Mouse (Mus musculus): ENCODE data around the gene Aig1. TPM values are rescaled to one million over a fixed set of nuclear protein-coding genes. Genes with fewer than 3 reads are reported as not detected.

Gene Aig1
- polyA plus RNA-seq, 1 experiment = 12.1 TPM

GRCm38 (mm10) chr10:13663476-13663875 lies 205.3 kb downstream of the Aig1 start:
- DNase-seq (ENCODE audit: low read depth in 1 of 2, low spot score in 2 of 2) = no peak
- H3K4me1 ChIP-seq (ENCODE audit: control insufficient read depth, insufficient read depth, insufficient read length) = no peaks in the 10 kb centered on the region
- H3K4me3 ChIP-seq (ENCODE audit: extremely low read depth, insufficient read depth, insufficient read length) = no peak overlapping the region
- no peak overlapping the region for H3K27ac ChIP-seq (ENCODE audit: insufficient read depth, low read length)
- TF ChIP-seq POLR2A (IDR thresholded peaks at IDR 0.05; ENCODE audit: low read depth, low read length) = no peak
- no peak for TF ChIP-seq CTCF (IDR thresholded peaks at IDR 0.05; ENCODE audit: extremely low read depth, insufficient read depth, insufficient read length, insufficient replicate concordance)
- H3K27me3 ChIP-seq (ENCODE audit: control insufficient read depth, insufficient read depth, low read length) = no peaks in the 10 kb centered on the region
- no peaks in the 10 kb centered on the region for H3K36me3 ChIP-seq (ENCODE audit: control insufficient read depth, insufficient read depth, low read length)

GRCm38 (mm10) chr10:13659778-13660177 lies 209.0 kb downstream of the Aig1 start:
- TF ChIP-seq POLR2A (IDR thresholded peaks at IDR 0.05; ENCODE audit: low read depth, low read length) (no peak), CTCF (IDR thresholded peaks at IDR 0.05; ENCODE audit: extremely low read depth, insufficient read depth, insufficient read length, insufficient replicate concordance) (no peak)

GRCm38 (mm10) chr10:13653739-13654462 lies 214.9 kb downstream of the Aig1 start:
- TF ChIP-seq CTCF (IDR thresholded peaks at IDR 0.05; ENCODE audit: extremely low read depth, insufficient read depth, insufficient read length, insufficient replicate concordance) (no peak), POLR2A (IDR thresholded peaks at IDR 0.05; ENCODE audit: low read depth, low read length) (no peak)
- H3K27me3 ChIP-seq (ENCODE audit: control insufficient read depth, insufficient read depth, low read length) = no peaks in the 10 kb centered on the region
- DNase-seq (ENCODE audit: low read depth in 1 of 2, low spot score in 2 of 2) = no peak
- no peak overlapping the region for H3K27ac ChIP-seq (ENCODE audit: insufficient read depth, low read length)
- no peaks in the 10 kb centered on the region for H3K4me1 ChIP-seq (ENCODE audit: control insufficient read depth, insufficient read depth, insufficient read length)
- no peaks in the 10 kb centered on the region for H3K36me3 ChIP-seq (ENCODE audit: control insufficient read depth, insufficient read depth, low read length)
- whole genome bisulfite sequencing = 62% methylated on average over 10 of the region's 10 CpGs
- no peak overlapping the region for H3K4me3 ChIP-seq (ENCODE audit: extremely low read depth, insufficient read depth, insufficient read length)

More at GRCm38 (mm10) chr10:13659778-13660177, 209.0 kb downstream of the Aig1 start:
- Histone ChIP-seq H3K27me3 (ENCODE audit: control insufficient read depth, insufficient read depth, low read length) (no peaks in the 10 kb centered on the region), H3K4me1 (ENCODE audit: control insufficient read depth, insufficient read depth, insufficient read length) (no peaks in the 10 kb centered on the region), H3K4me3 (ENCODE audit: extremely low read depth, insufficient read depth, insufficient read length) (no peak overlapping the region), H3K27ac (ENCODE audit: insufficient read depth, low read length) (no peak overlapping the region), H3K36me3 (ENCODE audit: control insufficient read depth, insufficient read depth, low read length) (no peaks in the 10 kb centered on the region)
- DNase-seq (ENCODE audit: low read depth in 1 of 2, low spot score in 2 of 2) = no peak
- WGBS = 91% methylated on average over 2 of the region's 2 CpGs

- Histone ChIP-seq H3K36me3 (ENCODE audit: control insufficient read depth, insufficient read depth, low read length) (no peaks in the 10 kb centered on the region), H3K4me1 (ENCODE audit: control insufficient read depth, insufficient read depth, insufficient read length) (no peaks in the 10 kb centered on the region), H3K27me3 (ENCODE audit: control insufficient read depth, insufficient read depth, low read length) (no peaks in the 10 kb centered on the region), H3K27ac (ENCODE audit: insufficient read depth, low read length) (no peak overlapping the region), H3K4me3 (ENCODE audit: extremely low read depth, insufficient read depth, insufficient read length) (no peak overlapping the region)
- no peak for TF ChIP-seq POLR2A (IDR thresholded peaks at IDR 0.05; ENCODE audit: low read depth, low read length)
- no peak for TF ChIP-seq CTCF (IDR thresholded peaks at IDR 0.05; ENCODE audit: extremely low read depth, insufficient read depth, insufficient read length, insufficient replicate concordance)
- WGBS = 94% methylated on average over 7 of the region's 7 CpGs
- DNase-seq (ENCODE audit: low read depth in 1 of 2, low spot score in 2 of 2) = no peak
These were observed 215.5 kb downstream of the Aig1 start for GRCm38 (mm10) chr10:13653326-13653725.

- H3K27me3 ChIP-seq (ENCODE audit: control insufficient read depth, insufficient read depth, low read length) = no peaks in the 10 kb centered on the region
- DNase-seq (ENCODE audit: low read depth in 1 of 2, low spot score in 2 of 2) = no peak
- H3K4me3 ChIP-seq (ENCODE audit: extremely low read depth, insufficient read depth, insufficient read length) = no peak overlapping the region
- no peaks in the 10 kb centered on the region; the same call in 1 of the 2 replicates for H3K36me3 ChIP-seq (ENCODE audit: control insufficient read depth, insufficient read depth, low read length)
- TF ChIP-seq POLR2A (IDR thresholded peaks at IDR 0.05; ENCODE audit: low read depth, low read length) (no peak), CTCF (IDR thresholded peaks at IDR 0.05; ENCODE audit: extremely low read depth, insufficient read depth, insufficient read length, insufficient replicate concordance) (no peak)
- 92% methylated on average over 4 of the region's 4 CpGs for WGBS
- no peak overlapping the region for H3K27ac ChIP-seq (ENCODE audit: insufficient read depth, low read length)
- no peaks in the 10 kb centered on the region for H3K4me1 ChIP-seq (ENCODE audit: control insufficient read depth, insufficient read depth, insufficient read length)
These were observed 216.7 kb downstream of the Aig1 start for GRCm38 (mm10) chr10:13652061-13652460.

DNA sequence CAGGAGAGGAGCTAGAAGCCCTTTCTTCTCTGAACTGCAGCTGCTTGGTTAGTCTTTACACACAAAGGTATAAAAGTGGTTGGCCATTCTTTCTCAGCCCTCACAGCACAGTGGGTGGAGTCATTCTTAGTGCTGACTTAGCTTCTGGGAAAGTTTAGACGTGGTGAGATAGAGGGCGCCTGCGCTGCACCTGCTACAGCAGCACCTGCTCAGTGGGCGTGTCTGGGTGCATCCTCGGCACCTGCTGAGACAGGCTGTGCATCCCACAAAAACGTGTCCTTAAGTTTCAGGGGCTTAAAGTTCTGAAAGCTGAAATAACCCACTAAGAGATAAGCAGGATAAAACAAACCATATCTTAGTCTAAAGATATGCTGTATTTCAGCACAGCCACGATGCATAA lies 227.0 kb downstream of the Aig1 start:
- Histone ChIP-seq H3K27me3 (ENCODE audit: control insufficient read depth, insufficient read depth, low read length) (no peaks in the 10 kb centered on the region), H3K27ac (ENCODE audit: insufficient read depth, low read length) (no peak overlapping the region), H3K4me1 (ENCODE audit: control insufficient read depth, insufficient read depth, insufficient read length) (no peaks in the 10 kb centered on the region), H3K4me3 (ENCODE audit: extremely low read depth, insufficient read depth, insufficient read length) (no peak overlapping the region), H3K36me3 (ENCODE audit: control insufficient read depth, insufficient read depth, low read length) (no peaks in the 10 kb centered on the region)
- TF ChIP-seq CTCF (IDR thresholded peaks at IDR 0.05; ENCODE audit: extremely low read depth, insufficient read depth, insufficient read length, insufficient replicate concordance) (peak; percentile 16; the same call in 1 of the 2 replicates), POLR2A (IDR thresholded peaks at IDR 0.05; ENCODE audit: low read depth, low read length) (no peak)
- peak in 1 of 2 experiments; percentile 3 for DNase-seq (ENCODE audit: low read depth in 1 of 2, low spot score in 2 of 2)
- WGBS = 24% methylated on average over 7 of the region's 7 CpGs

- TF ChIP-seq CTCF (IDR thresholded peaks at IDR 0.05; ENCODE audit: extremely low read depth, insufficient read depth, insufficient read length, insufficient replicate concordance) (no peak), POLR2A (IDR thresholded peaks at IDR 0.05; ENCODE audit: low read depth, low read length) (no peak)
- DNase-seq (ENCODE audit: low read depth in 1 of 2, low spot score in 2 of 2) = no peak
- Histone ChIP-seq H3K36me3 (ENCODE audit: control insufficient read depth, insufficient read depth, low read length) (no peaks in the 10 kb centered on the region), H3K4me1 (ENCODE audit: control insufficient read depth, insufficient read depth, insufficient read length) (no peaks in the 10 kb centered on the region), H3K27me3 (ENCODE audit: control insufficient read depth, insufficient read depth, low read length) (no peaks in the 10 kb centered on the region), H3K4me3 (ENCODE audit: extremely low read depth, insufficient read depth, insufficient read length) (no peak overlapping the region), H3K27ac (ENCODE audit: insufficient read depth, low read length) (no peak overlapping the region)
- 82% methylated on average over 3 of the region's 3 CpGs for WGBS
These were observed 237.0 kb downstream of the Aig1 start for GRCm38 (mm10) chr10:13631796-13632195.
